Mouse (Mus musculus): ENCODE results near the gene Tbc1d10b. TPM values are rescaled to one million over a fixed set of nuclear protein-coding genes. Genes with fewer than 3 reads are reported as not detected.
A peak's percentile ranks its signal among the peaks of the same experiment; 100 is the strongest.

The Tbc1d10b gene
- polyA plus RNA-seq, 1 experiment from 2014 or later: 8.6 TPM

DNA sequence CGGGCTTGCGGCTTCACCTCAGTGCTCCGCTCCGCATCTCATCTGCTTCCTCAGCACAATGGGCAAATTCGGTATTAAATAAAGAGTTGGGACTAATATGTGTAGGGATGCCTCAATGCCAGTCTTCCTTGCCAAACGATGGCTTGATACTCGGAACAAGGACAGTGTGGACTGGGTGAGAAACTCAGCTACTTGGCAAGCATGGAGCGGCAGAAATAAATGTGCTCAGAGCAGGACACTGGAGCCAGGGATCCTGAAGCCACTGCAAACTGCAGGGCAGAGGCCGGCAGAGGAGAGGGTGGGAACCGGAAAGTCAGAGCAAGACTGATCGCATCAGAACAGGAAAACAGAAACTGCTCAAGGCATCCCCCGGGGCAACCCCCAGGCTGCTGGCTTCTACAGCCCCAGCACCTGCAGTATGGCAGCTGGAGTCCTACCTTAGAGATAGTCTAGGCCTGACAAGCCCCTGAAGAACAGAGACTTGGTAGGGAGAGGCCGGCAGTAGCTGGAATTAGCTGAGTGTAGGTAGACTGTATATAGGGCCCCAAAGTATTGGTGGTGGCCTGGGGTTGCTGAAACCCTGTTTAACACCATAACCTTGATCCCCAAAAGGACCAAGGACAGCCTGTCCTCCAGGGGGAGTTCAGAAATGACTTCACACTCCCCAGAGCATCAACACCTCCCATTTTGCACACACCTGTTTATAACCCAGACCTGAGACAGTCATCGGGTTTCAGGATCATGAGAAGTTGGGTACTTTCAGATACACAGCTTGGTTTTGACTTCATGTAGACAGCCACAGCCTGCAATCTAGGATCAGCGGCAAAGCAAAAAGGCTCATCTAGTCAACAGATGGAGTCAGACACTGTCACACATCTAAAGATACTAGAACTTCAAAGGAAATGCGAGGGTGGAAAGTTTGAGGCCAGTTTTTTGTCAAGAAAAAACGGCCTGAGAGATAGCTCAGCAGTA, 19.7 kb downstream of the Tbc1d10b start:
- Histone ChIP-seq H3K9me3 (ENCODE audit: low read length) (no peaks in the 10 kb centered on the region), H3K4me1 (ENCODE audit: insufficient read depth) (peaks cover 7% of the 10 kb centered on the region), H3K4me3 (ENCODE audit: low read depth, low read length) (no peak overlapping the region), H3K27ac (ENCODE audit: low read depth) (no peak overlapping the region), H3K36me3 (replicated peaks; ENCODE audit: insufficient read depth, low read length) (peaks cover 25% of the 10 kb centered on the region), H3K4me2 (ENCODE audit: low read depth, low read length) (no peak overlapping the region), H3K27me3 (ENCODE audit: insufficient read depth, low read length) (no peaks in the 10 kb centered on the region), H3K9ac (replicated peaks) (no peak overlapping the region)
- 65% methylated on average over 17 of the region's 17 CpGs for WGBS (ENCODE audit: insufficient replicate concordance)
- no peak for ATAC-seq
- DNase-seq: peak; percentile 22
- TF ChIP-seq CTCF (IDR thresholded peaks at IDR 0.05; ENCODE audit: low read depth) (no peak), EP300 (IDR thresholded peaks at IDR 0.05; ENCODE audit: low read depth) (no peak)

DNA sequence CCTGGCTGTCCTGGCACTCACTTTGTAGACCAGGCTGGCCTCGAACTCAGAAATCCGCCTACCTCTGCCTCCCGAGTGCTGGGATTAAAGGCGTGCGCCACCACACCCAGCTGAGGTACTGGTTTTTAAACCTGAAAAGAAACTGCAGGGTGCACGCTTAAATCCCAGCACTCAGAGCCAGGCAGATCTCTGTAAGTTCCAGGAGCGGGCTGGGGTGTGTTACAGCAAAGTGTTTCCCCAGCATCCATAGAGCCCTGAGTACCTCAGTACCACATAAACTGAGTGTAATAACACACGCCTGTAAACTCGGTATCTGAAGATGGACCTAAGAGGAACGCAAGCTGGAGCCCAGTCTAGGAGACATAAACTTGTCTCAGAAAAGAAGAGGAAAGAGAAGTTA, 20.9 kb downstream of the Tbc1d10b start:
- H3K9me3 ChIP-seq (ENCODE audit: low read length): no peaks in the 10 kb centered on the region
- 80% methylated on average over 10 of the region's 10 CpGs for whole genome bisulfite sequencing (ENCODE audit: insufficient replicate concordance)
- no peak for TF ChIP-seq EP300 (IDR thresholded peaks at IDR 0.05; ENCODE audit: low read depth)
- no peak for TF ChIP-seq CTCF (IDR thresholded peaks at IDR 0.05; ENCODE audit: low read depth)
- H3K27me3 ChIP-seq (ENCODE audit: insufficient read depth, low read length): no peaks in the 10 kb centered on the region
- ATAC-seq: no peak
- no peak overlapping the region for H3K9ac ChIP-seq (replicated peaks)
- H3K4me2 ChIP-seq (ENCODE audit: low read depth, low read length): no peak overlapping the region
- H3K27ac ChIP-seq (ENCODE audit: low read depth): no peak overlapping the region
- peaks cover 12% of the 10 kb centered on the region for H3K36me3 ChIP-seq (replicated peaks; ENCODE audit: insufficient read depth, low read length)
- no peak overlapping the region for H3K4me3 ChIP-seq (ENCODE audit: low read depth, low read length)
- no peak for DNase-seq
- H3K4me1 ChIP-seq (ENCODE audit: insufficient read depth): peaks cover 12% of the 10 kb centered on the region

DNA sequence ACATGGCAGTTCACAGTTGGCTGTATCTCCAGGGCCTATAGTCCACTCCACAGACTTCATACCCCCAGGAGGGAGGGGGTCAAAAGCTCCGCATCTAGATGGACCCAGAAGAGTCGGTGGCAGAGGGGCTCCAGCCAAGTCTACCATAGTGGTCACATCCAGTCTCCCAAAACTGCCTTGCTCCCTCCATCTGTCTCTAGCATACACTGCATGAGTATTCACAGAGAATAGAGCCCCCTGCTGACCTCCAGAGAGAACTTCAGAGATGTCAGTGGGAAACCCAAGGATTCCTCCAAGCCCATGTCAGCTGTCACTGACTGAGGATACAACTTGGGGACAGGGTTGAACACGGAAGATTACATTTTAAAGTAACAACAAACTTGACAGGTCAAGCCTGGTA, 22.7 kb downstream of the Tbc1d10b start:
- Histone ChIP-seq H3K4me3 (ENCODE audit: low read depth, low read length) (no peak overlapping the region), H3K4me2 (ENCODE audit: low read depth, low read length) (no peak overlapping the region), H3K27me3 (ENCODE audit: insufficient read depth, low read length) (no peaks in the 10 kb centered on the region), H3K36me3 (replicated peaks; ENCODE audit: insufficient read depth, low read length) (no peaks in the 10 kb centered on the region), H3K27ac (ENCODE audit: low read depth) (no peak overlapping the region), H3K9me3 (ENCODE audit: low read length) (no peaks in the 10 kb centered on the region), H3K4me1 (ENCODE audit: insufficient read depth) (peaks cover 12% of the 10 kb centered on the region), H3K9ac (replicated peaks) (no peak overlapping the region)
- ATAC-seq (peak; percentile 16; the same call in 1 of the 2 replicates), DNase-seq (peak; percentile 23)
- TF ChIP-seq CTCF (IDR thresholded peaks at IDR 0.05; ENCODE audit: low read depth) (peak; percentile 77), EP300 (IDR thresholded peaks at IDR 0.05; ENCODE audit: low read depth) (no peak)
- WGBS (ENCODE audit: insufficient replicate concordance): 54% methylated on average over 3 of the region's 3 CpGs

DNA sequence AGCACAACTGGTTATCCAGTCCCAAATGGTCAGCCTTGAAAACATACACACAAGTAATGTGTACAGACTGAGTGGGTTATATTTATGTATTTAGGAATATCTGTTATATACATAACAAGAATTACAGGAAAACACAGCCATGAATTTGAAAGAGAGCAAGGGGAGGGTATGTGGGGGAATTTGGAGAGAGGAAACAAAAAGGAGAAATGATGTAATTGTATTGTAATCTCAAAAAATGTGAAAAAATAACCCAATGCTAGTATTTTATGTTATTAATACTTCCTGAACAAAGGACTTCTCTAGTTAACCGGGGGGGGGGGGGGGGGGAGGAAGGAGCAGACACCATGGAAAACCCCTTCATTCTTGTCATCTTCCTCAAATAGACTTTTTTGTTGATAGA, 23.5 kb downstream of the Tbc1d10b start:
- H3K27me3 ChIP-seq (ENCODE audit: insufficient read depth, low read length): no peaks in the 10 kb centered on the region
- H3K36me3 ChIP-seq (replicated peaks; ENCODE audit: insufficient read depth, low read length): no peaks in the 10 kb centered on the region
- H3K4me1 ChIP-seq (ENCODE audit: insufficient read depth): peaks cover 12% of the 10 kb centered on the region
- 9% methylated on average over 1 of the region's 1 CpGs for WGBS (ENCODE audit: insufficient replicate concordance)
- no peak overlapping the region for H3K4me2 ChIP-seq (ENCODE audit: low read depth, low read length)
- no peak overlapping the region for H3K4me3 ChIP-seq (ENCODE audit: low read depth, low read length)
- no peaks in the 10 kb centered on the region for H3K9me3 ChIP-seq (ENCODE audit: low read length)
- DNase-seq: no peak
- no peak for ATAC-seq
- H3K9ac ChIP-seq (replicated peaks): no peak overlapping the region
- H3K27ac ChIP-seq (ENCODE audit: low read depth): no peak overlapping the region
- no peak for TF ChIP-seq CTCF (IDR thresholded peaks at IDR 0.05; ENCODE audit: low read depth)
- no peak for TF ChIP-seq EP300 (IDR thresholded peaks at IDR 0.05; ENCODE audit: low read depth)

DNA sequence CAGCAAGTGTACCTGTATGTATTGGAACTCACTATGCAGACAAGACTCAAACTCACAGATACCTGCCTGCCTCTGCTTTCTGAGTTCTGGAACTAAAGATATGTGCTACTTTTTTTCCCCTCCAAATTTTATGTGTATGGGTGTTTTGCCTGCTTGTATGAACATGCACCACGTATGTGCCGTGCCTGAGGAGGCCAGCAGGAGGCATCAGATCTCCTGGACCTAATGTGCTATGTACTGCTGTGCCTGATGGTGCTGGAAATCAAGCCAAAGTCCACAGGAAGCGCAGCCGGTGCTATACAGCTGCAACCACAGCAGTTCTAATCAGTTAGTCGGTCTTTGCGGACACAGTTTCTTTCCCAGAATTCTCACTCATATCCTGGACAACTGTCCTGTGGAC, 24.4 kb downstream of the Tbc1d10b start:
- H3K4me2 ChIP-seq (ENCODE audit: low read depth, low read length): 0 out of 2 replicates have a peak overlapping the region, but pooled peaks have one; percentile 7
- 42% methylated on average over 6 of the region's 6 CpGs for WGBS (ENCODE audit: insufficient replicate concordance)
- H3K9ac ChIP-seq (replicated peaks): no peak overlapping the region
- H3K4me1 ChIP-seq (ENCODE audit: insufficient read depth): peaks cover 12% of the 10 kb centered on the region
- H3K27me3 ChIP-seq (ENCODE audit: insufficient read depth, low read length): no peaks in the 10 kb centered on the region
- no peaks in the 10 kb centered on the region for H3K36me3 ChIP-seq (replicated peaks; ENCODE audit: insufficient read depth, low read length)
- ATAC-seq (peak; percentile 85), DNase-seq (peak; percentile 68)
- H3K27ac ChIP-seq (ENCODE audit: low read depth): no peak overlapping the region
- H3K9me3 ChIP-seq (ENCODE audit: low read length): no peaks in the 10 kb centered on the region
- H3K4me3 ChIP-seq (ENCODE audit: low read depth, low read length): no peak overlapping the region
- peak; percentile 73 for TF ChIP-seq CTCF (IDR thresholded peaks at IDR 0.05; ENCODE audit: low read depth)
- no peak for TF ChIP-seq EP300 (IDR thresholded peaks at IDR 0.05; ENCODE audit: low read depth)

DNA sequence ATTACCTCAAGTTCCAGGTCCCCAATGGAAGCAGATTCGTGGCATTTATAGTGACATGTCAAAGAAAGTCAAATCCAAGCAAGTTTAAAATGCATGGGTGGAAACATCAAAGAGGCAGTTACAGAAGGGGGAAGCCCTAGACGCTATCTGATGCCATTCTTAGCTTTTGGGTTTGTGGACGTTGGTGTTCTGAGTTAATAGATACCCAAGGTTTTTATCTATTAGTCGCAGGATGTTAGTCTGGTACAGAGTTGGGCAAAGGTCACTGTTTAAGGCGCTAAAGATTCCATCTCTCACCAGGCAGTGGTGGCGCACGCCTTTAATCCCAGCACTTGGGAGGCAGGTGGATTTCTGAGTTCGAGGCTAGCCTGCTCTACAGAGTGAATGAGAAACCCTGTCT, 24.9 kb downstream of the Tbc1d10b start:
- no peak overlapping the region for H3K27ac ChIP-seq (ENCODE audit: low read depth)
- peak; percentile 80 for ATAC-seq
- H3K4me1 ChIP-seq (ENCODE audit: insufficient read depth): peaks cover 12% of the 10 kb centered on the region
- H3K4me3 ChIP-seq (ENCODE audit: low read depth, low read length): no peak overlapping the region
- no peak overlapping the region for H3K9ac ChIP-seq (replicated peaks)
- WGBS (ENCODE audit: insufficient replicate concordance): 39% methylated on average over 8 of the region's 8 CpGs
- no peaks in the 10 kb centered on the region for H3K27me3 ChIP-seq (ENCODE audit: insufficient read depth, low read length)
- no peak for DNase-seq
- H3K9me3 ChIP-seq (ENCODE audit: low read length): no peaks in the 10 kb centered on the region
- H3K4me2 ChIP-seq (ENCODE audit: low read depth, low read length): no peak overlapping the region
- TF ChIP-seq CTCF (IDR thresholded peaks at IDR 0.05; ENCODE audit: low read depth): no peak
- TF ChIP-seq EP300 (IDR thresholded peaks at IDR 0.05; ENCODE audit: low read depth): peak; percentile 97
- no peaks in the 10 kb centered on the region for H3K36me3 ChIP-seq (replicated peaks; ENCODE audit: insufficient read depth, low read length)
